Mouse (Mus musculus) inflammation-experienced regulatory T-cells (primary cell): Measurements from ENCODE around the gene Olfr288. TPM values are rescaled to one million over a fixed set of nuclear protein-coding genes. Genes with fewer than 3 reads are reported as not detected.

Experiments used
- polyA plus RNA-seq, 2 experiments: library from polyadenylated mRNA; unstranded; fragments of 100-300 nt; shearing (Covaris generic); gene quantifications; one replicate each; pipeline ENCODE4 v1.2.1; 2017

The Olfr288 gene
- polyA plus RNA-seq, result not detected

GRCm38 (mm10) chr15:98195442-98195841 lies at the start of gene Olfr288:
TSS of gene Olfr288 (minus strand) at chr15:98195542.

GRCm38 (mm10) chr15:98234350-98234749 lies 39.0 kb upstream of the Olfr288 start, which contains the start of gene Olfr286:
TSS of gene Olfr286 (minus strand) at chr15:98234450.

GRCm38 (mm10) chr15:98220877-98221276 lies 25.5 kb upstream of the Olfr288 start, which contains the start of the genes Gm44579 and Olfr287:
TSS of gene Gm44579 (minus strand) at chr15:98220977.
TSS of gene Olfr287 (minus strand) at chr15:98221056.

GRCm38 (mm10) chr15:98166963-98167644 lies 28.2 kb downstream of the Olfr288 start, which contains the start of gene Ccdc184:
TSS of gene Ccdc184 (plus strand) at chr15:98167158.

GRCm38 (mm10) chr15:98165525-98165924 lies 29.8 kb downstream of the Olfr288 start, which contains the start of gene Asb8:
TSS of gene Asb8 (minus strand) at chr15:98165625.

Other genes with a start within 250 kb of the Olfr288 start
- gene Tmem106c, start 231.3 kb downstream of the Olfr288 start, polyA plus RNA-seq, result 10 to 100 TPM; 21.7 to 30.0 TPM
- under 1 TPM; 0.04 to 0.18 TPM for gene Col2a1, start 190.8 kb downstream of the Olfr288 start, polyA plus RNA-seq
- gene Pfkm, start 103.0 kb downstream of the Olfr288 start, polyA plus RNA-seq, result 1 to 10 TPM; 7.5 to 7.8 TPM
- gene Senp1, start 101.8 kb downstream of the Olfr288 start, polyA plus RNA-seq, result 10 to 100 TPM; 35.0 to 45.7 TPM
- 10 to 100 TPM; 38.6 to 42.0 TPM for gene Asb8, start 29.9 kb downstream of the Olfr288 start, polyA plus RNA-seq
- under 1 TPM; 0.43 to 0.46 TPM for gene Ccdc184, start 28.4 kb downstream of the Olfr288 start, polyA plus RNA-seq
- gene Gm44579, start 25.4 kb upstream of the Olfr288 start, polyA plus RNA-seq, result 1 to 10 TPM in 1 of 2 experiments, not detected in 1; 1.1 TPM
- under 1 TPM; 0.12 to 0.65 TPM for gene Olfr287, start 25.5 kb upstream of the Olfr288 start, polyA plus RNA-seq
- 1 to 10 TPM in 1 of 2 experiments, under 1 TPM in 1; 0.13 to 1.3 TPM for gene Olfr286, start 38.9 kb upstream of the Olfr288 start, polyA plus RNA-seq
- under 1 TPM in 1 of 2 experiments, not detected in 1; 0.43 TPM for gene H1fnt, start 61.8 kb upstream of the Olfr288 start, polyA plus RNA-seq
- not detected for gene Zfp641, start 100.6 kb upstream of the Olfr288 start, polyA plus RNA-seq
- under 1 TPM in 1 of 2 experiments, not detected in 1; 0.07 TPM for gene Olfr285, start 121.8 kb upstream of the Olfr288 start, polyA plus RNA-seq
- gene Olfr284, start 145.4 kb upstream of the Olfr288 start, polyA plus RNA-seq, result under 1 TPM in 1 of 2 experiments, not detected in 1; 0.98 TPM
- gene Olfr283, start 185.4 kb upstream of the Olfr288 start, polyA plus RNA-seq, result not detected
- not detected for gene Olfr282, start 235.7 kb upstream of the Olfr288 start, polyA plus RNA-seq